Mouse (Mus musculus) forebrain, postnatal 0 days (tissue): Measurements from ENCODE around the gene Mknk1. TPM values are rescaled to one million over a fixed set of nuclear protein-coding genes. Genes with fewer than 3 reads are reported as not detected.

ENCODE experiments used
- ATAC-seq: fragments of 200-750 bp; cut with Nextera tagmentation; 2 replicates; pipeline ENCODE4 v1.8.0; 2017; ENCODE audit warnings: mild to moderate bottlenecking, moderate library complexity
- DNase-seq: peaks from one replicate; pipeline ENCODE4 v3.0.0-alpha.2; 2015
- H3K27ac ChIP-seq: fragments of 300-500 bp; sonication (generic); 2 replicates; pipeline ENCODE4 v1.5.1; 2014; ENCODE audit warnings: low read depth, mild to moderate bottlenecking, antibody characterized with exemption, low read length, moderate library complexity, mixed read lengths
- H3K27me3 ChIP-seq: fragments of 300-500 bp; sonication (generic); 2 replicates; pipeline ENCODE4 v1.6.1; 2014; ENCODE audit warnings: mild to moderate bottlenecking, low read length, mixed read lengths; ENCODE audit not compliant: insufficient read depth
- H3K36me3 ChIP-seq: fragments of 300-500 bp; sonication (generic); 2 replicates; pipeline ENCODE4 v1.6.1; 2014; ENCODE audit warnings: mild to moderate bottlenecking, moderate library complexity; ENCODE audit not compliant: insufficient read depth
- H3K4me1 ChIP-seq: fragments of 300-500 bp; sonication (generic); 2 replicates; pipeline ENCODE4 v1.6.1; 2014; ENCODE audit warnings: antibody characterized with exemption; ENCODE audit not compliant: insufficient read depth
- H3K4me2 ChIP-seq: fragments of 300-500 bp; sonication (generic); 2 replicates; pipeline ENCODE4 v1.6.1; 2014; ENCODE audit warnings: low read depth, mild to moderate bottlenecking, moderate library complexity
- H3K4me3 ChIP-seq: fragments of 300-500 bp; sonication (generic); 2 replicates; pipeline ENCODE4 v1.5.1; 2014; ENCODE audit warnings: low read depth, low read length, mixed read lengths
- H3K9ac ChIP-seq: fragments of 300-500 bp; sonication (generic); 2 replicates; pipeline ENCODE4 v1.6.1; 2014; ENCODE audit warnings: mild to moderate bottlenecking
- H3K9me3 ChIP-seq: fragments of 300-500 bp; sonication (generic); 2 replicates; pipeline ENCODE4 v1.6.1; 2016; ENCODE audit warnings: low read length
- CTCF ChIP-seq: sonication (generic); IDR thresholded peaks from 2 replicates; pipeline ENCODE4 v1.5.1; 2016; ENCODE audit warnings: antibody characterized with exemption, control low read depth, low read depth
- WGBS: fragments of 180-500 bp; shearing (Covaris S2); extraction: QIAGEN DNeasy Blood & Tissue Kit; methylation state at CpG from one replicate; pipeline ENCODE4 v1.1.7; 2014; 5-methylcytosine and 5-hydroxymethylcytosine counted together
- polyA plus RNA-seq: library from polyadenylated mRNA; unstranded; fragments of >200 nt; fragmentation: Nextera tagmentation; extraction: Ambion mirVana; gene quantifications from 2 replicates; pipeline ENCODE4 v1.2.1, GENCODE M21; 2015
- total RNA-seq: library from RNA; depleted of rRNA; stranded (reverse); fragments of >200 nt; gene quantifications from 2 replicates; pipeline ENCODE4 v1.2.3, GENCODE M21; 2014

The Mknk1 gene
- total and polyA plus RNA-seq, 2 experiments from 2014 or later = 18.9 to 22.8 TPM

- Histone ChIP-seq H3K27ac (no peak overlapping the region), H3K9ac (no peak overlapping the region), H3K4me3 (no peak overlapping the region), H3K36me3 (no peaks in the 10 kb centered on the region), H3K27me3 (peaks cover 49% of the 10 kb centered on the region), H3K4me1 (no peaks in the 10 kb centered on the region), H3K9me3 (no peaks in the 10 kb centered on the region), H3K4me2 (no peak overlapping the region)
- ATAC-seq = peak; percentile 49; the same call in 1 of the 2 replicates
- peak; percentile 87 for TF ChIP-seq CTCF
- WGBS = 18% methylated on average over 5 of the region's 5 CpGs
- peak; percentile 90 for DNase-seq
Measured at GRCm38 (mm10) chr4:115902816-115903215, 63.8 kb downstream of the Mknk1 start.

DNA sequence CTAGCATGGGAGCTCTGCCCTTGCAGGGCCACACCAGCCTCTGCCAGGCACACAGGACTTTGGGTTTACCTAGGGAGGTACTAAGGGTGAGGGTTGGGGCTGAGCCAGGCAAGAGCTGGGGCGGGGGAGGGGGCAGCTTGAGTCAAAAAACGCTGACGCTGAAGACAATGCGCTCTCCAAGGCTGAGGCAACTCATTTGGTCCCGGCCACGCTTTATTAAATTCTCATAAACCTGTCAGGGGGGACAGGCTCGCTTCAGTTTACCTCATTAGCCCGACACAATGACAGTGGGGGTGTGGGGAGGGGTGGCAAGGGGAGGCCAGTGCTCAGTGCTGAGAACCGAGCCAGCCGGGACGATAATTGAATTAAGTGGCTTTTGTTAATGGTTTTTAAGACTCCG lies 65.4 kb downstream of the Mknk1 start:
- WGBS = 8% methylated on average over 12 of the region's 12 CpGs

GRCm38 (mm10) chr4:115905701-115906100 lies 66.7 kb downstream of the Mknk1 start:
- peaks cover 30% of the 10 kb centered on the region for H3K27me3 ChIP-seq
- H3K4me3 ChIP-seq = no peak overlapping the region
- no peak overlapping the region for H3K27ac ChIP-seq
- no peak for TF ChIP-seq CTCF
- H3K9ac ChIP-seq = no peak overlapping the region
- H3K9me3 ChIP-seq = no peaks in the 10 kb centered on the region
- H3K4me2 ChIP-seq = no peak overlapping the region
- H3K4me1 ChIP-seq = no peaks in the 10 kb centered on the region
- H3K36me3 ChIP-seq = no peaks in the 10 kb centered on the region
- no peak for DNase-seq
- 7% methylated on average over 7 of the region's 7 CpGs for WGBS
- no peak for ATAC-seq

More for the DNA sequence above, 65.4 kb downstream of the Mknk1 start:
- no peak overlapping the region for H3K9ac ChIP-seq
- no peaks in the 10 kb centered on the region for H3K9me3 ChIP-seq
- H3K27ac ChIP-seq = no peak overlapping the region
- H3K4me2 ChIP-seq = no peak overlapping the region
- no peak for ATAC-seq
- no peaks in the 10 kb centered on the region for H3K36me3 ChIP-seq
- no peak for TF ChIP-seq CTCF
- H3K4me1 ChIP-seq = no peaks in the 10 kb centered on the region
- peaks cover 39% of the 10 kb centered on the region for H3K27me3 ChIP-seq
- no peak overlapping the region for H3K4me3 ChIP-seq
- no peak for DNase-seq

- ATAC-seq = no peak
- Histone ChIP-seq H3K4me2 (no peak overlapping the region), H3K9ac (no peak overlapping the region), H3K36me3 (no peaks in the 10 kb centered on the region), H3K4me1 (no peaks in the 10 kb centered on the region), H3K27me3 (peaks cover 26% of the 10 kb centered on the region), H3K27ac (no peak overlapping the region), H3K9me3 (no peaks in the 10 kb centered on the region), H3K4me3 (no peak overlapping the region)
- no peak for DNase-seq
- 89% methylated on average over 3 of the region's 3 CpGs for WGBS
- no peak for TF ChIP-seq CTCF
Measured at GRCm38 (mm10) chr4:115906791-115907190, 67.8 kb downstream of the Mknk1 start.

DNA sequence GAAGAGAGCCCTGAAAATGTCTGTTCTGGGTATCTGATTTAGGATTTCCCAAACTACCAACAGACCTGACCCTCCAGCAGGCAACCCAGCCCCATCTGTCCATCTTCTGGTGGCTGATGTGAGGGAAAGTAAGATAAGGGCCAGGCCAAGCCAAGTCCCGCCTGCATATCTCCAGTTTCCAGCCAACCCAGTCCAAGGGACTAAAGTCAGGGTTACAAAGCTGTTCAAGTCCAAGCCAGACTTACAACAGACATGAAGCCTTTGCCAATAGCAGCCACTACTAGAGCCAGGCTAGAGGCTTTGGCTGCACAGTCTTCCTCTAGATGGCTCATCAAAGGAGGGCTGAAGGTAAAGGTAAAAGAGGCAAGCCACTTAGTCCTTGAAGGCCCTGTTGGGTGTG lies 69.0 kb downstream of the Mknk1 start:
- no peak for DNase-seq
- H3K4me3 ChIP-seq = no peak overlapping the region
- H3K9me3 ChIP-seq = no peaks in the 10 kb centered on the region
- H3K9ac ChIP-seq = no peak overlapping the region
- H3K27me3 ChIP-seq = peaks cover 25% of the 10 kb centered on the region
- WGBS = 73% methylated on average over 1 of the region's 1 CpGs
- no peaks in the 10 kb centered on the region for H3K36me3 ChIP-seq
- no peak overlapping the region for H3K27ac ChIP-seq
- H3K4me2 ChIP-seq = no peak overlapping the region
- TF ChIP-seq CTCF = no peak
- no peaks in the 10 kb centered on the region for H3K4me1 ChIP-seq
- no peak for ATAC-seq

- Histone ChIP-seq H3K4me2 (no peak overlapping the region), H3K4me3 (no peak overlapping the region), H3K4me1 (no peaks in the 10 kb centered on the region), H3K9ac (no peak overlapping the region), H3K9me3 (no peaks in the 10 kb centered on the region), H3K27ac (no peak overlapping the region), H3K36me3 (no peaks in the 10 kb centered on the region), H3K27me3 (peaks cover 25% of the 10 kb centered on the region)
- DNase-seq (peak; percentile 48), ATAC-seq (peak; percentile 69)
- TF ChIP-seq CTCF = no peak
- WGBS = 4% methylated on average over 7 of the region's 7 CpGs
Measured at GRCm38 (mm10) chr4:115908641-115909040, 69.6 kb downstream of the Mknk1 start.

DNA sequence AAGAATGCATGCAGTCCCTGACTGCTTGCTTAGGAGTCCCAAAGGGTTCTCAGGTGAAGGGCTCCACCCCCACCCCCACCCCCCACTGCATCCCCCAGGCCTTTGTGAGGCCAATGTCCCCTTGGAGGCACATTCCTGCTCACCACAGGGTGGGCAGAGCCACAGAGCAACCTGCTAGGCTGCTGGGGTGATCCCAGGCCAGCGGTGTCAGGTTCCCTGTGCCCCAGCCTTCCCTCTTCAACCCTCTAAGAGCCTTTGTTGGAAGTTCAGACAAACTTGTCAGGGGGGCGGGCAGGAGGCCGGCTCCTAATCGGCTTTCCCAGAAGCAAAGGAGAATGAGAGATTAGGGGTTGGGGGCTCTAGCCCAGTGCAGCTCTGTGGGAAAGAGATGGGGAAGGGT lies 72.6 kb downstream of the Mknk1 start:
- peaks cover 9% of the 10 kb centered on the region for H3K27me3 ChIP-seq

More for the DNA sequence above, 72.6 kb downstream of the Mknk1 start:
- Histone ChIP-seq H3K4me2 (no peak overlapping the region), H3K4me3 (no peak overlapping the region), H3K36me3 (no peaks in the 10 kb centered on the region), H3K9ac (no peak overlapping the region), H3K4me1 (no peaks in the 10 kb centered on the region), H3K27ac (no peak overlapping the region), H3K9me3 (no peaks in the 10 kb centered on the region)
- 10% methylated on average over 4 of the region's 4 CpGs for WGBS
- ATAC-seq (no peak), DNase-seq (no peak)
- no peak for TF ChIP-seq CTCF
